Mouse (Mus musculus) erythroblast, adult 5-6 weeks (primary cell): Measurements from ENCODE around the gene Slc22a14. TPM values are rescaled to one million over a fixed set of nuclear protein-coding genes. Genes with fewer than 3 reads are reported as not detected.

Source experiments
- ATAC-seq: replicated peaks from 2 replicates; pipeline ENCODE4 v1.8.0; 2016; ENCODE audit warnings: moderate number of reproducible peaks, mild to moderate bottlenecking, moderate TSS enrichment, inconsistent platforms; ENCODE audit not compliant: poor library complexity, low FRiP score, severe bottlenecking
- total RNA-seq, 2 experiments: library from RNA; stranded (forward) in 1 of 2; stranded (reverse) in 1 of 2; fragments of 150-400 nt in 1 of 2; fragments of 200-764, 138-1000 nt in 1 of 2; gene quantifications; 2 replicates each; pipeline versions ENCODE4 v1.2.3 to v1.2.4; 2015 to 2017; ENCODE audit warnings: low replicate concordance in 2 of 2

Slc22a14 gene
- total RNA-seq, 2 experiments from 2014 or later: not detected

DNA sequence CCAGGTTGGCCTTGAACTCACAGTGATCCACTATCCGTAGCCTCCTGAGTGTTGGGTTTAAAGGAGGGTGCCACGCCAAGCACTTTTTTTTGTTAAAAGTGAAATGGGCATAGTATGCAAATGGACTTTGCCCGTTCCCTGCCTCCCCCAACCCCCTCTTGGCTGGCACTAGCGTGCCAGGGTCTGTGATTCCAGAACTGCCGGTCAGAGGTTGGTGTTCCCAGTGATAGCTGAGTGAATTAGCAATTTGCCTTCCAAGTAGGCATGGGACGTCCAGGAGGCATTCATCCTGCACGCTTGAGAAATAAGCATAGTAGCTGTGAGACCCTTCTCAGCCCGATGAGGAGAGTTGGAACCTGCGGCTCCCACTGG is 7.3 kb downstream of the Slc22a14 start:
- no peak for ATAC-seq

DNA sequence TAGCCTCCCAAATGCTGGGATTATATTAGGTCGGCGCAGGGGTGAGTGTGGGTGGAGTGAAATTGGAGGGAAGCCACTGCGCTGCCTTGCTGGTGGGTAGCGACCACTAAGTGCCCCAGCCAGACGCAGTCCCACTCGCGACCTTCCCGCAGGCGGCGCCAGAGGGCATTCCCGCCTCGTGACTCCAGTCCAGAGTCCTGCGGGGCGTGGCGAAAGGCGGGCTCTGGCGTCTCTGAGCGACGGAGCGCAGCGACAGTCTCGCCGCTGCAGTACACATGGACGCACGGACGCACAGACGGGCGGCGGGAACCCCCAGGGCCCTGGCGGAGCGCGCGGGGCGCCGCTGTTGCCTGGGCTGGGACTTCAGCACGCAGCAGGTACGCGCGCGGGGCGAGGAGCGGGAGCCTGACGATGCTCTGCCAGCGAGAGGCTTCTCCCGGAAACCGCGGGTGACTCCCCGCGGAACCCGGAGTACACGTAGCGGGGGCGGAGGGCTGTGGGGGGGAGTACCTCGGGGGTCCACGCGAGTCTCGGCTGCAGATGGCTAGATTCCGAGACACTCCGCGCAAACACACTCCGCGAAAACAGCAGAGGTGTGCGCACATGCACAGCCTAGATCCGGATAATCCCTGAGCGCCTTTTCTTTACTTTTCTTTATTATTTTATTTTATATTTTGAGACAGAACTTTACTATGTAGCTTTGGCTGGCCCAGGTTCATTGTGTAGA is 7.9 kb downstream of the Slc22a14 start, which contains the start of gene Xylb:
TSS of gene Xylb (plus strand) at position 51 of the 727 bp plus-strand sequence.
- ATAC-seq: peak; percentile 91

DNA sequence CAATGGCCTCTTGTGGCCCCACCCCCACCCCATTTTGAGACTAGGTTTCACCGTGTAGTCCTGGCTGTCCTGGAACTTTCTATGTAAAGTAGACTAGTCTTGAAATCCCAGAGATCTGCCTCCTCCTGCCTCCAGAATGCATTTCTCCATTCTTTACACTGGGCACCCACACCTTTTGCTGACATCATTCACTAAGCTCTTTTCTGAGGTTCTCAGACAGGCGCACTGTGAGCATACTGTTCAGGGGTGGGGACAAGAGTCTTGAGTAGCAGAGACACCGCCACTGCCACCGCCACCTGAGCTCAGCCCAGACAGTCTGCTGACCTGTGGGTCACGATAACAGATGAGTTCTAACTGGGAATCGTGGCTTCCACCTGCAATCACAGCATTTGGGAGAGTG is 9.4 kb downstream of the Slc22a14 start:
- no peak for ATAC-seq

DNA sequence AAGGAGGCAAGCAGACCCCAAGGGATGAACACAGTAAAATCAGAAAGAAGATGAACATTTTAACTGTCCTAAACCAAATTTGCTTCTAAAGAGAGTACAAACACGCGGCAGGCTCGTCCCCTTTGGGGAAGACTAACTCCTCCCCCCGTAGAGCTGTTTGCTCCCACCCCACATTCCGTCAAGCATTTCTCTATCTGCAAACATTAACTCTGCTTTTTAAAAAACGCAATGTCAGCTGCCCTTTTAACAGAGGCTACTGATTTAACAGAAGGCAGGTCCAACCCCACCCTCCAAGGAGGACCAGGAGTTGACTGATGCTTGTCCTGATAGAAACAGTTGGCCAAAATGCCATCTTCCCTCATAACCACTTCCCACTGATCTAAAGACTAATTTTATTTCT is 11.4 kb downstream of the Slc22a14 start:
- ATAC-seq: no peak

DNA sequence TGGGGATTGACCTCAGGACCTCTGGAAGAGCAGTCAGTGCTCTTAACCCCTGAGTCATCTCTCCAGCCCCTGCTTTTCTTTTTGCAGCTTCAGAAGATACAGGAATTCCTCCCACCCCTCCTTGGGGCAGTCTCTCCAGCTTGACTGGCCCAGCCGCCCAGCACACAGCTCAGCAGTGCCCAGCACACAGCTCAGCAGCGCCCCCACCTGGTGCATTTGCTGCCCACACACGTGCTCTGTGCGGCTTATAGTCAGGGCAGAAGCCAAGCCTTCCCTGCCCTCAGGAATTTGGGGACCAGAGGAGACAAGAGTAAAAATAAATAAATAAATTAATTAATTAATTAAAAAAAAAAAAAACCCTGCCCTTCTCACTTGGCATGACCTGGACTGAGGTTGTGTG is 13.3 kb downstream of the Slc22a14 start:
- peak; percentile 79 for ATAC-seq

DNA sequence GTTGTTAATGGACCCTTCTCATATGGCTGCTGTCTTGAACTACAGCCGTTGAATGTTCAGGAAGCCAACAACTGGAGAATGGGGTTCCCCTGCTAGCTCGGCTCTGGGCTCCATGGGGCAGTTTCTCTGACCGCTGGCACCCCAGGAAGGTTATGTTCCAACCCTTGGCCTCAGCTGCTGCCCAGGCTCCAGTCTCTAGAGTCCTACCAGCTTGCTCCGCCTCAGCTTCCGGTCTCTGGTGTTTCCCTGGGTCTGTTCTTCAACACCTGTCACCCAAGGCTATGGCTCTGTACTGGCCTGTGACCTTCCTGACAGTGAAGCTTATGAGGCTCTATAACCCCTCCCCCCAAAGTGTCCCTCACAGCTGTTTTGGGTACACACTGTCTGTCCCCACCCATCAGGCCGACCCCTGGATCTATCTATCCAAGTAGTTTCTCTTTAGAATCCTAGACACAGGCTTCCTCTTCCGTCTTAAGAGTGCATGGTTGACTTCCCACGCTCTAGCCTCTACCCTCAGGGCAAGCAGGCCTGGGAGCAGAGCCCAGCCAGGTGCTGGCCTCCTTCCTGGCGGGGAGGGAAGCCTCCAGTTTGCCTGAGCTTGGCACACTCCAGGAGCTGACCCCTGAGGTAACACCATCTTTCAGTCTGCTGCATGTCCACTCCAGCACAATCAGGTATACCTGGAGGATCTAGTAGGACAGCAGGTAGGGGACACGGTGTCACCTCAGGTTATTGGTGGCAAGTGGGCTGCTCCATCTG is 14.2 kb downstream of the Slc22a14 start:
- no peak for ATAC-seq

DNA sequence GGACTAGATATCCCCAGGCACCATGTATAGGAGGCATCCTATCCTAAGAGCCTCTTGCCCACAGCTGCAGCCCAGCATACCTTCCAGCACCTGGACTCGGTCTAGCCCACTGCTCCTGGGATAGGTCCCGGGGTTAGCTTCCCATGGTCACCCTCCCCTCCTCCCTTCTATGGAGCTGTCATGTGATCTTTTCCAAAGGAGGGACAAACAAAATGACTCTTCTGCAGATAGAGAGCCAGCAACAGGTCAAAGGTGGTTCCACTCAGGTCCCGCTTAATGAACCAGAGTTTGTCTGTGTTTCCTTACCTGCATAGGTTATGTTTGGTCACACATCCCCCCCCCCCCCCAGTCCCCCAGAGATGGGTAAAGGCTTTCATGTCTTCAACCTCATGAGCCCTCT is 14.8 kb downstream of the Slc22a14 start:
- no peak for ATAC-seq

DNA sequence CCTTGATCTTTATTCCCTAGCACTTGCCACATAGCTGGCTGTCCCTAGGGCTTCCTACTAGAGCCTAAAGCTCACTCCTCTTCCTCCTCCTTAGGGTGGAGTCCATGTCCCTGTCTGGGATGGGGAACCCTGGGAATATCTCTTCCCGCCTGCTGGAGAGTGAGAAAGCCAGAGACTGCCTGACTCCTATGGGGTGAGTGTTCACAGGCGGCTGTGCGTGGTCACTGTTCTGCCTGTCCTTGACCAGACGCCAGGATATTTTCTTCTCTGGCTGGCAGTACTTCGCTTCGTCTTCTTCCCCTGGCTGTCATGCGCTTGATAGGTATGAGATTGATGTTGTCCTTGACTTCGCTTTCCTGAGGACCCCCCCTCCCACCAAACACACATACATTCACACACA is 19.0 kb downstream of the Slc22a14 start:
- no peak for ATAC-seq

DNA sequence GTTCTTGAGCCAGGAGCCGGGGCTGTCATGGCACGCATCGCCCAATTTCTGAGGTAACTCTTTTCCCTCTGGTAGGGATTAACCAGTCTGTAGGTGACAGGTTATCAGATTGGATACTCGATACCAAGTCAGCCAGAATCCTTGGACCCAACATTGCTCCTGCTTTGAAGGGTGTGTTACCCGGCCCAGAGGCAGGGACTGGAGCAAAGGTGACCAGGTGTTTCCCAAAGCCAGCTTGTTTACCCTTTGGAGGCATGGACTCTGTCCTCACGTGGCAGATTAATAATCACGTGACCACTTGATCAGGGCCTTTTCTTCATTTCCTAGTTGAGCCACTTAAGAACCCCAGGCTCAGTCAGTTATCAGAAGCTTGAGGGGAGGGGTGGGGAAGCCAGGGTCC is 22.6 kb downstream of the Slc22a14 start:
- ATAC-seq: no peak

DNA sequence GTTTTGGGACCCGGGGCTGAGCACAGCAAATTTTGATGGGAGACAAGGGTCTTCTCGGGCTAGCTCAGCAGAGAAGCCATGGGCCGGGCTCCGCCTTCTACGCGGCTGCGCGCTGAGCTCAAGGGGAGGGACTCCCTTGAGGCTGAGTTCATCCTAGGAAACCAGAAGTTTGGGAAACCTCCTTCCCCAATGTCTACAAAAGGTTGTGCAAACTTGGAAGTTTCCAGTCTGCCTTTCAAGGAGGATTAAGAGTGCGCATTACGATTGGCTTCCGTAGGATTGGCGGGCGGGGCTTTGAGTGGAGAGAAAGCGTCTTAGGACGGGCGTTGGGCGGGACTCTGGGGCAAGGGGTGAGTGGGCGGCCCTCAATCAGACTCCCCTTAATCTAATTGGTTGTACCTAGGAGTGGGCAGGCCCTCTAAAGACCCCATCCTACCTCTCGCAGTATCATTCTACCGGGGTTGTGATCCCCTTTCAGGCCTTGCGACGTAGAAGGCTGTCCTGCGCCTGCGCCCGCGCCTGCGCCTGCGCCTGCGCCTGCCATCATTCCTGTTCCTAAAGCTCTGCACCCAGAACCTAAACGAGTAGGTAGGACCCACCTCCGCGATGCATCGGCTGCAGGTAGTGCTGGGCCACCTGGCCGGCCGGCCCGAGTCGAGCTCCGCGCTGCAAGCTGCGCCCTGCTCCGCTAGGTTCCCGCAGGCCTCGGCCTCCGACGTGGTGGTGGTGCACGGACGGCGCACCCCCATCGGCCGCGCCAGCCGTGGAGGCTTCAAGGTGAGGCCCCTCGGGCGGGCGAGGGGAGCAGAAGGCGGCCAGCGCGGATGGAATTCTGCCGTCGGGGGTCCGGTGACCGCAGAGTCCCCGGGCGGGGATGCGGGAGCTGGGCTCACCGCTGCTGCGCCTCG is 24.2 kb downstream of the Slc22a14 start, which contains the start of gene Myd88:
TSS of gene Myd88 (minus strand) at position 503 of the 908 bp plus-strand sequence.
- ATAC-seq: peak; percentile 81

DNA sequence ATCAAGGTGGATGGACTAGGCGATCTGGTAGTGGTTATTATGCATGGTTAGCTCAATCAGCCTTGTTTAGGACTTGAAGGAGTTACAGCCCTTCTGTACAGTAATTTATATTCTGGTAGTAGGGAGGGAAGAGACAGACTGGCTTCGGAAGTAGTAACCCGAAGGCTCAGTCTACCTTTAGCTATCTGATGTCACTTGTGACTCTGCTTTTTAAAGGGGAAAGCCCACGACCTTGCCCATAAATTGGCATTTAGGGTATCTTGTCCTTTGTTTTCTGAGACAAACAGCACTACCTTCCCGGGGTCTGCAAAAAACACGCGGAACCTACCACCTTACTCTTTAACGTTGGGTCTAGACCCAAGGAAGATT is 25.2 kb downstream of the Slc22a14 start:
- peak; percentile 21 for ATAC-seq

DNA sequence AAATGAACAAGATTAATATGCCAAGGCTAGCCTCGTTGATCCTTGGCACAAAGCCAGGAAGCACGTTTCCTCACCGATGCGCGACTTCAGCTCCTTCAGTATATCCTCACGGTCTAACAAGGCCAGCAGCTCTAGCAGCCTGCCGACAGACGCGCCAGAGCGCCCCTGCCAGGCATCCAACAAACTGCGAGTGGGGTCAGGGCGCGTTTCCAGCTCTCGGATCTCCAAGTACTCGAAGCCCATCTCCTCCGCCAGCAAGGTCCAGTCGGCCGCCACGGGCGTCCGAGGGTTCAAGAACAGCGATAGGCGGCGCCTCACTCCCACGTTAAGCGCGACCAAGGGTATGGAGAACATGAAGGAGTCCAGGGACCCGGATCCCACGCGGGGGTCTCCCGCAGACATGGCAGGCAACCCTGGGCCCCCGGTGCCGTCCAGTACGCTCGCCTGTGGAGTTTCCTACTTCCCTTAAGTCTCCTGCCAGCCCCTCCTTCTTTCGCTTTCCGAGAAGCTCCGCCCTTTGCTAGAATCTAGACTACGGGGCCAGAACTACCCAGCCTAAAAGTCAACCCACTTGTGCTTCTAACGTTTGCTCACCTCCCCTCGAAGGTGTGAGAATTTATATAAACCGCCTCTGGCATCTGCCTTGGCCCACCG is 25.7 kb downstream of the Slc22a14 start, which contains the start of gene Acaa1a:
TSS of gene Acaa1a (plus strand) at position 119 of the 654 bp plus-strand sequence.
- ATAC-seq: peak; percentile 74

DNA sequence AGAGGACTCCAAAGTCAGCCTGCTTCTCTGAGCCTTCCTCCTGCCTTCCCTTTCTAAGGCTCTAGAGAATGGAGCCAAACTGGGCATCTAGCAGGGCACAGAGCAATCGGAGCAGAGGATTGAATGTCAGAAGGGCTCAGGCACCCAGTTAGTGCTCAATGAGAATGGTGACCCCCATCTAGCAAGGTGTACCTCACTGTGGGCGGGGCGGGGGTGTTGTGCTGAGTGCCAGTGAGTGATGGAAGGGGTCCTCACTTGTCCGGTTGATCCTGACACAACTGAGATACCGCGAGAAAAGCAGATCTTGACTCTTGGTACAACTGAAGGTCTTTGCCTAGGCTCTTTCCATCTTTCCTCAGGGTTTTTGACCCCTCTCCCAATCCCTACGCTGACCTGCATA is 26.2 kb downstream of the Slc22a14 start:
- no peak for ATAC-seq

DNA sequence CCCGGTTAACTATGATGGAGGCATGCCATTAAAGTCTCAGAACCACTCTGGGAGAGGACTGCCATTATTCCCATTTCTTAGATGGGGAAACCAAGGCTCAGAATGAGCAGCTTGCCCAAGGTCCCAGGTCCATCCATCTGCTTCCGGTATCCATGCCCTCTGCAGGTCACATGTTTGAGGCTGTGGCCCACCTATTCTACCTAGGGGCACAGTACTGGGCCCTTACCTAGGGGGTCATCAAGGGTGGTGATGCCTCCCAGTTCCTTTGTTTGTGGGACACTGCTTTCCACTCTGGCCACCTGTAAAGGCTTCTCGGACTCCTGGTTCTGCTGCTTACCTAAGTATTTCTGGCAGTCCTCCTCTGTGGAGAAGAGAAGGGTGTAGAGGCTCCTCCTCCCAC is 27.0 kb downstream of the Slc22a14 start:
- no peak for ATAC-seq

DNA sequence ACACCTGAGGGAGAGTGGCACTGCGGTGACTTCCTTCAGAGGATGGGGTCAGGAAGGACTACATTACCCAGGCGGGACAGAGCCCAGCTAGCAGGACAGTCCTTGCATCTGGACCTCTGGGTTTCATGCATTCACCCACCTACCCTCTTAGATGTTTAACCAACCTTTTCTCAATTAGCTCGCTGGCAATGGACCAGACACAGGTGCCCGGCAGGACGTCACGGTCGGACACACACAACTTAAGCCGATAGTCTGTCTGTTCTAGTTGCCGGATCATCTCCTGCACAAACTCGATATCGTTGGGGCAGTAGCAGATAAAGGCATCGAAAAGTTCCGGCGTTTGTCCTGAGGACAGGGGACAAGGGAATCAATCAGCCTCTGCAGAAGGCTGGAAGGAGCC is 27.5 kb downstream of the Slc22a14 start:
- no peak for ATAC-seq

DNA sequence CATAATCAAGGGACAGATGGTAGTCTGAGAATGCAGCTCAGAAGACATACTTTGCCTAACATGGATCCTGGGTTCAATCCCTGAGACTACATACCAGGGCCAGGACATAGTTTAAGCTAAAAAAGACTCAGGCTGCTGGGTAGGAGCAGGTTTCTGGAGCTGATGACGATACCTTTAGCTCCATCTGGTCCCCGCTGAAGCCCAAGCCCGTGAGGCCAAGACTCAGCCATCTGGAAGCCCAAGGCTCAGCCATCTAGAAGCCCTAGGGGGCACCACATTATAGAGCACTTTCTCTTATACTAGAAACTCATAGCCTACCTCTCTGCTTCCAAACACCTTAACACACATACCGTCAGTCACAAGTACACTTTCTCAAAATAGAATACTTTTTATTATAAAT is 29.8 kb downstream of the Slc22a14 start:
- ATAC-seq: no peak

DNA sequence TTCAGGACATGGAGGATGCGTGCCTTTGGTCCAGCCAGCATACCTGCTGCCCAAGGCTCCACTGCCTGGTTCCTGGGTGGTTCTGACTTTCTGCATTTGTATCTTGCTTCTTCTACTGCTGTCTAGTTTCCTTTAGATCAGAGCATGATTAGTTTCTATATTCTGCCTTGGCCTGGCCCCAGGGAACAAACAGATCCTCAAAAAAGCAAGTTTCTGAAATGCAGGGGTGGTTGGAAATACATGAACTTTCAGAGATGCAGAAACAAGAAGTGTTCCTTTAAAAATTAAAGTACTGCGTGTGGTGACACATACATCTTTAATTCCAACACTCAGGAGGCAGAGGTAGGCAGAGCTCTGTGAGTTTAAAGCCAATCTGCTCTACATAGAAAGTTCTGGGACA is 30.5 kb downstream of the Slc22a14 start:
- no peak for ATAC-seq

DNA sequence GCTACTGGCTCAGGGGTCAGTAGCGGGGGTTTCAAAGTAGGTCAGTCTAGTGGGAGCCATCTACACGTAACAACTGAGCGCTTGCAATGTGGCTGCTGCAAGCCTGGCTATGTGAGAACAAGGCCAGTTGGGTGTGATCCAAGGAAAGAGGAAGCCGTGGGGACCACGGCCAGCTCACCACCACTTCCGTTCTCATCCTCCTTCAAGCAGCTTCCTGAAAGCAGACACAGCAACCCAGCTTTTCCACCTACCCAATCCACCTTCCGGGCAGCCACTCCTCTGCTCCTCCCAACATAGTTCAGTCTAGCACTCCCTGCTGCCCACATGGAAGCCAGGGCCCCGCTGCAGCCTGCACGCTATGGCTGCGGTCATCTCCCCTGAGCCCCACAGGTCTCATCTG is 31.0 kb downstream of the Slc22a14 start:
- no peak for ATAC-seq

DNA sequence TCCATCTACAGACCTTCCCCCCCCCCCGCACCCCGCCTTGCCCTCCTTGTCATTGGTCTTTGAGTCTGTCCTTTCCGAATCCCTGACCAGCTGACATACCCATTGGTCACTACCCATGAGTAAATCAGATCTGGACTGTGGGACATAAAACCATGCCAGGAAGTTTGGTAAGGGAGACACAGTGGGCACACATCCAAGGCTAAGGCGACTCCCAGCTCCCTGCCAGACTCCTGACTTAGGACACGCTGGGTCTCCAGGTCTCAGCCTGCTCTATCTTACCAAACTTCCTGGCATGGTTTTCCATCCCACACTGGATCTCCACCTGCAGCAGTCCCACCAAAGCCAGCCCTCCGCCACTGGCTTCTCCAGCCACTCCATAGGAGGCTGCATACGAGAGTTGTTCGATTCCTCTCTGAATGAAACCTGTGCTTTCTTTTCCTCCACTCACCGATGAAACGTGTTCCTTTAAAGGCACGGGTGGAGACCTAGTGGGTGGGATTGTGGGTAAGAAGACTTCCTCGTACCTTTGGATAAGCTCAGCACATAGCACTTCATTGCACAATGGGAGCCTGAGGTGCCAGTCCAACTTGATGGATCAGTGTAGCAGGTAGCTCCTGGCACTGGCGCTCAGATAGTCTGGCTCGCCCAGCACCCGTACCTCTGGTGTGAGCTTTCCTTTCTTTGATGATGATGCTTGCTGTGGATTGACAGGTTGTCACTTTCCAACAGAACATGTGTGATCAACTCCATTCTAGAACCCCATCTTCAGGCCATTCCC is 35.0 kb downstream of the Slc22a14 start:
- no peak for ATAC-seq
